Mouse (Mus musculus): Measurements from ENCODE around the gene Znrf1. TPM values are rescaled to one million over a fixed set of nuclear protein-coding genes. Genes with fewer than 3 reads are reported as not detected.

Znrf1 gene
- total and polyA plus RNA-seq, 3 experiments, result 9.3 to 21.2 (median 9.5) TPM

GRCm38 (mm10) chr8:111566326-111566725, 30.4 kb downstream of the Znrf1 start:
- in situ Hi-C loops (cut with MboI; ENCODE audit: low pct_ligation_motif_present, low pct_unique_long_range_greater_than_20kb, low sequenced_read_pairs), result no loop called here
- DNase-seq (ENCODE audit: extremely low read depth), result no peak
- Histone ChIP-seq H3K9ac (ENCODE audit: insufficient read depth, low read depth) (no peak overlapping the region), H3K79me2 (replicated peaks; ENCODE audit: control insufficient read depth, extremely low read depth, insufficient read depth, poor library complexity, severe bottlenecking) (no peaks in the 10 kb centered on the region), H3K27ac (ENCODE audit: insufficient read depth, low read depth) (no peak overlapping the region), H3K27me3 (replicated peaks) (no peaks in the 10 kb centered on the region), H3K36me3 (replicated peaks in 1 of 2; ENCODE audit: control insufficient read depth in 1 of 2, insufficient read depth in 1 of 2, low read length in 1 of 2) (peaks cover 0 to 4% of the 10 kb centered on the region in 2 experiments), H3K4me2 (ENCODE audit: insufficient read depth, low read depth, poor library complexity, severe bottlenecking) (no peak overlapping the region), H3K4me1 (ENCODE audit: control insufficient read depth in 1 of 2, insufficient read depth in 2 of 2) (peaks cover 2 to 52% of the 10 kb centered on the region in 2 experiments; a peak in 2 of 4 replicates), H3K9me3 (replicated peaks; ENCODE audit: low read length) (no peaks in the 10 kb centered on the region), H3K4me3 (replicated peaks in 1 of 3; ENCODE audit: low read depth in 2 of 3, low read length in 2 of 3, poor library complexity in 1 of 3) (no peak overlapping the region)
- no peak for TF ChIP-seq SIN3A (IDR thresholded peaks at IDR 0.05; ENCODE audit: low read length)
- no peak for TF ChIP-seq CTCF (conservative IDR thresholded peaks at IDR 0.05 in 1 of 2, IDR thresholded peaks at IDR 0.05 in 1 of 2; ENCODE audit: low read depth in 2 of 2, low read length in 2 of 2)
- no peak for TF ChIP-seq PAX5 (IDR thresholded peaks at IDR 0.05; ENCODE audit: low read length)
- no peak for TF ChIP-seq ZMIZ1 (IDR thresholded peaks at IDR 0.05; ENCODE audit: low read depth, low read length)
- TF ChIP-seq RAD21 (IDR thresholded peaks at IDR 0.05; ENCODE audit: low read depth, low read length), result no peak
- dilution Hi-C loops (cut with MboI; ENCODE audit: extremely low pct_ligation_motif_present, extremely low pct_unique_long_range_greater_than_20kb, low sequenced_read_pairs), result no loop called here

DNA sequence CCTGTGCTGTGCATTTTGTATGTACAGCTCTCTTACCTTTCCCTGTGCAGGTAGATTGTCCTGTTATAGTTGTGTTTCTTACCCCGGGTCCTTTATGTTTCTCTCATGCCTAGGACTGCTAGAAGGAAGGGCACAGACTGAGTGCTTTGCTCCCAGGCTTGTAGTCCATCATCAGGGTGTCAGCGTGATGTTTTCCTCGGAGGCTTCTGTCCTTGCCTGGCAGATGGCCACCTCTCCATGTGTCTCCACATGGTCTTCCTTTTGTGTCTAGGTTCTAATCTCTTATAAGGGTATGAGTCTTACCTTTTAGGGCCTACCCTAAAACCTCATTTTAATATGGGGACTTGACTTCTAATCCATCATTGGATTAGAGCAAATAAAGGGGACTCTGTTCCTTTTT, 31.7 kb downstream of the Znrf1 start:
- H3K79me2 ChIP-seq (replicated peaks; ENCODE audit: control insufficient read depth, extremely low read depth, insufficient read depth, poor library complexity, severe bottlenecking), result no peaks in the 10 kb centered on the region
- H3K36me3 ChIP-seq (replicated peaks in 1 of 2; ENCODE audit: control insufficient read depth in 1 of 2, insufficient read depth in 1 of 2, low read length in 1 of 2), result peaks cover 0 to 4% of the 10 kb centered on the region in 2 experiments
- H3K27me3 ChIP-seq (replicated peaks), result no peaks in the 10 kb centered on the region
- H3K4me2 ChIP-seq (ENCODE audit: insufficient read depth, low read depth, poor library complexity, severe bottlenecking), result no peak overlapping the region
- DNase-seq (ENCODE audit: extremely low read depth), result no peak
- H3K4me3 ChIP-seq (replicated peaks in 1 of 3; ENCODE audit: low read depth in 2 of 3, low read length in 2 of 3, poor library complexity in 1 of 3), result no peak overlapping the region
- H3K4me1 ChIP-seq (ENCODE audit: control insufficient read depth in 1 of 2, insufficient read depth in 2 of 2), result peaks cover 5 to 52% of the 10 kb centered on the region in 2 experiments; a peak in 3 of 4 replicates
- dilution Hi-C loops (cut with MboI; ENCODE audit: extremely low pct_ligation_motif_present, extremely low pct_unique_long_range_greater_than_20kb, low sequenced_read_pairs) (no loop called here), in situ Hi-C loops (cut with MboI; ENCODE audit: low pct_ligation_motif_present, low pct_unique_long_range_greater_than_20kb, low sequenced_read_pairs) (no loop called here)
- no peak overlapping the region for H3K27ac ChIP-seq (ENCODE audit: insufficient read depth, low read depth)
- H3K9ac ChIP-seq (ENCODE audit: insufficient read depth, low read depth), result no peak overlapping the region
- H3K9me3 ChIP-seq (replicated peaks; ENCODE audit: low read length), result no peaks in the 10 kb centered on the region
- TF ChIP-seq RAD21 (IDR thresholded peaks at IDR 0.05; ENCODE audit: low read depth, low read length) (no peak), ELF1 (IDR thresholded peaks at IDR 0.05; ENCODE audit: low read depth, low read length) (no peak), BHLHE40 (IDR thresholded peaks at IDR 0.05; ENCODE audit: low read depth, low read length) (no peak), CHD2 (IDR thresholded peaks at IDR 0.05; ENCODE audit: low read length) (no peak), JUND (conservative IDR thresholded peaks at IDR 0.05; ENCODE audit: low read depth, low read length) (no peak)

DNA sequence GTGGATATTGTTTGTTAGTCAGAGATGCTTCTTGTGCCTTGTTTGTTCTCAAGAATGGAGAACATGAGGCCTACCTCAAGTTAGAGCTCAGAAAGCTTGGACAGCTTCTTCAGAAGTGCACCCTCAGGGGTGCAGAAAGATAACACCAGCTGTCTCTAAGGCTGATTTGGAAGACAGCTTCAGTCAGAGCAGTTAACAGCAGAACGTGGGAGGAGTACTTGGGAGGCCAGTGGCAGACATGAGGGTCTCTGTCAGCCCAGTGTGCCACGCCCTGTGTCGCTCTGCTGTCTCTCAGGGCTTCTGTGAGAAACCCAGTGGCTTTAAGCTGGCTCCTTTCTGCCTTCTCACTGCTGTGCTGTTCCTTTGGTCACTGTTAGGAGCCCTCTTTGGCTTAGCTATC, 32.1 kb downstream of the Znrf1 start:
- no peak for DNase-seq (ENCODE audit: extremely low read depth)
- Histone ChIP-seq H3K27ac (ENCODE audit: insufficient read depth, low read depth) (no peak overlapping the region), H3K9me3 (replicated peaks; ENCODE audit: low read length) (no peaks in the 10 kb centered on the region), H3K4me3 (replicated peaks in 1 of 3; ENCODE audit: low read depth in 2 of 3, low read length in 2 of 3, poor library complexity in 1 of 3) (no peak overlapping the region), H3K36me3 (replicated peaks in 1 of 2; ENCODE audit: control insufficient read depth in 1 of 2, insufficient read depth in 1 of 2, low read length in 1 of 2) (peaks cover 0 to 4% of the 10 kb centered on the region in 2 experiments), H3K4me2 (ENCODE audit: insufficient read depth, low read depth, poor library complexity, severe bottlenecking) (no peak overlapping the region), H3K27me3 (replicated peaks) (no peaks in the 10 kb centered on the region), H3K79me2 (replicated peaks; ENCODE audit: control insufficient read depth, extremely low read depth, insufficient read depth, poor library complexity, severe bottlenecking) (no peaks in the 10 kb centered on the region), H3K4me1 (ENCODE audit: control insufficient read depth in 1 of 2, insufficient read depth in 2 of 2) (peaks cover 5 to 57% of the 10 kb centered on the region in 2 experiments; a peak in 3 of 4 replicates), H3K9ac (ENCODE audit: insufficient read depth, low read depth) (no peak overlapping the region)
- in situ Hi-C loops (cut with MboI; ENCODE audit: low pct_ligation_motif_present, low pct_unique_long_range_greater_than_20kb, low sequenced_read_pairs) (no loop called here), dilution Hi-C loops (cut with MboI; ENCODE audit: extremely low pct_ligation_motif_present, extremely low pct_unique_long_range_greater_than_20kb, low sequenced_read_pairs) (no loop called here)
- TF ChIP-seq ZMIZ1 (IDR thresholded peaks at IDR 0.05; ENCODE audit: low read depth, low read length) (no peak), JUN (IDR thresholded peaks at IDR 0.05; ENCODE audit: insufficient read depth, low read depth, low read length) (no peak), ETS1 (conservative IDR thresholded peaks at IDR 0.05; ENCODE audit: low read depth, low read length) (no peak), E2F4 (IDR thresholded peaks at IDR 0.05; ENCODE audit: insufficient replicate concordance, low read depth, low read length) (no peak), JUND (conservative IDR thresholded peaks at IDR 0.05; ENCODE audit: low read depth, low read length) (no peak), GABPA (IDR thresholded peaks at IDR 0.05; ENCODE audit: insufficient replicate concordance, low read depth, low read length) (no peak), BHLHE40 (IDR thresholded peaks at IDR 0.05; ENCODE audit: low read depth, low read length) (no peak), NELFE (IDR thresholded peaks at IDR 0.05; ENCODE audit: low read depth, low read length) (no peak), POLR2A (IDR thresholded peaks at IDR 0.05; ENCODE audit: low read depth, low read length) (no peak), EP300 (IDR thresholded peaks at IDR 0.05; ENCODE audit: low read length) (no peak), HCFC1 (IDR thresholded peaks at IDR 0.05; ENCODE audit: low read depth, low read length) (no peak), SIN3A (IDR thresholded peaks at IDR 0.05; ENCODE audit: low read length) (no peak), CHD2 (IDR thresholded peaks at IDR 0.05; ENCODE audit: low read length) (no peak), CHD1 (IDR thresholded peaks at IDR 0.05; ENCODE audit: low read depth, low read length) (no peak), NRF1 (IDR thresholded peaks at IDR 0.05; ENCODE audit: low read depth, low read length) (no peak), PAX5 (IDR thresholded peaks at IDR 0.05; ENCODE audit: low read length) (no peak), MAX (IDR thresholded peaks at IDR 0.05; ENCODE audit: low read length) (no peak), RAD21 (IDR thresholded peaks at IDR 0.05; ENCODE audit: low read depth, low read length) (no peak)
